Mouse (Mus musculus) skeletal muscle tissue, adult 2 months (tissue): Measurements from ENCODE around the gene Ttc5.
A peak's percentile ranks its signal among the peaks of the same experiment; 100 is the strongest.
"Not testable (repeated sequence)": the region's sequence is repeated elsewhere in the genome, so short reads cannot be mapped to it uniquely, and the experiment has no call there.

Source experiments
- DNase-seq: peaks from one replicate; pipeline ENCODE4 v3.0.0-alpha.2; 2012; ENCODE audit warnings: low read depth, low spot score

Ttc5 gene

GRCm38 (mm10) chr14:50785251-50785637 is at the start of gene Ttc5:
TSS of gene Ttc5 (minus strand) at chr14:50785519.
- DNase-seq, result peak; percentile 81

- no peak for DNase-seq
Observed at GRCm38 (mm10) chr14:50834435-50834834, 49.1 kb upstream of the Ttc5 start.

- peak; percentile 36 for DNase-seq
Observed at GRCm38 (mm10) chr14:50833964-50834363, 48.6 kb upstream of the Ttc5 start.

- peak; percentile 29 for DNase-seq
Observed at GRCm38 (mm10) chr14:50829878-50830277, 44.6 kb upstream of the Ttc5 start.

GRCm38 (mm10) chr14:50826579-50826978 is 41.3 kb upstream of the Ttc5 start:
- no peak for DNase-seq

- peak; percentile 40 for DNase-seq
Observed at GRCm38 (mm10) chr14:50824219-50824618, 38.9 kb upstream of the Ttc5 start.

GRCm38 (mm10) chr14:50823240-50823639 is 37.9 kb upstream of the Ttc5 start:
- DNase-seq, result no peak

GRCm38 (mm10) chr14:50813060-50813459 is 27.7 kb upstream of the Ttc5 start:
- DNase-seq, result no peak

- DNase-seq, result peak; percentile 98
Observed at GRCm38 (mm10) chr14:50807487-50808072, 22.3 kb upstream of the Ttc5 start, which contains the start of the genes Ccnb1ip1 and Parp2. TSS of gene Ccnb1ip1 (minus strand) at chr14:50807732. TSS of gene Parp2 (plus strand) at chr14:50807841.

GRCm38 (mm10) chr14:50806469-50806868 is 21.1 kb upstream of the Ttc5 start:
- DNase-seq, result not testable (repeated sequence)

GRCm38 (mm10) chr14:50804683-50805082 is 19.4 kb upstream of the Ttc5 start:
- no peak for DNase-seq

- no peak for DNase-seq
Observed at GRCm38 (mm10) chr14:50802843-50803562, 17.7 kb upstream of the Ttc5 start.

GRCm38 (mm10) chr14:50802441-50802840 is 17.1 kb upstream of the Ttc5 start:
- DNase-seq, result no peak

- DNase-seq, result peak; percentile 36
Observed at GRCm38 (mm10) chr14:50799502-50800259, 14.4 kb upstream of the Ttc5 start.

- no peak for DNase-seq
Observed at GRCm38 (mm10) chr14:50798512-50798911, 13.2 kb upstream of the Ttc5 start.

GRCm38 (mm10) chr14:50796464-50796863 is 11.1 kb upstream of the Ttc5 start:
- DNase-seq, result no peak

- DNase-seq, result no peak
Observed at GRCm38 (mm10) chr14:50795965-50796364, 10.6 kb upstream of the Ttc5 start.

GRCm38 (mm10) chr14:50795261-50795935 is 10.1 kb upstream of the Ttc5 start:
- DNase-seq, result no peak

- no peak for DNase-seq
Observed at GRCm38 (mm10) chr14:50788157-50788556, 2.8 kb upstream of the Ttc5 start.

GRCm38 (mm10) chr14:50784391-50785250 is 698 bp downstream of the Ttc5 start:
- no peak for DNase-seq

GRCm38 (mm10) chr14:50782166-50782565 is 3.2 kb downstream of the Ttc5 start:
- DNase-seq, result no peak
